ENCODE assay signal across 8 mouse cellular contexts in the genomic region with DNA sequence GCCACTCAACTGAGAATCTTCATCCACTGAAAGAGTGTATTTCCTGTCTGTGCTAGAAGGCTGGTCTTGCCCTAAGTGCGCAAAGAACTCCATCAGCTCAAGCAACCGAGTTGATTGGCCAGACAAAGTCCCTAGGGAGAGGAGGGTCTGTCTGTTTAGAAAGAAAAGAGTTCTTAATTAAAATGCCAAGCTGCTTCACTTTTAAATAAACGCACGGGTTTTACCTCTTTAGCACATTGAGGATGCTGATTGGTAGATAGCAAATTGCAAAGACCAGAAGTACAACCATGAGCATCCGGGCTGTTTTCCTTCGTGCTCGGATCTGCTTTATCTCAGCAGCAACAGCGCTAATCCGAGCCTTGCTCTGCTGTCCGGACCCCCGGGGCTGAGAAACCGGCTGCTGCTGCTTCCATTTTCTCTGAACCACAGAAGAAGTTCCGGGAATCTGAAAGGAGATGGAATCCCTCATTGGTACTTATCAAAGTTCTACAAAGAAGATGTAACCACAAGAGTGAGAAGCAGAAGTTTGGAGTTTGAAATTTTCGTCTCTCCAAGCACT. TPM values are rescaled to one million over a fixed set of nuclear protein-coding genes. Genes with fewer than 3 reads are reported as not detected.
DNase-seq lines count a peak whose midpoint lies in the region; ATAC-seq and TF ChIP-seq lines count a peak whose summit lies in the region.

No protein-coding gene starts in this region.

- no peaks in the 10 kb centered on the region for H3K27me3 ChIP-seq in kidney, embryonic 14.5 days (ENCODE audit: control insufficient read depth, insufficient read depth, low read length)
- no peaks in the 10 kb centered on the region for H3K27me3 ChIP-seq in forebrain, embryonic 10.5 days (ENCODE audit: poor library complexity, severe bottlenecking)
- H3K27me3 ChIP-seq in hindbrain, embryonic 10.5 days (ENCODE audit: insufficient read depth, poor library complexity, severe bottlenecking) = no peaks in the 10 kb centered on the region
- no peaks in the 10 kb centered on the region for H3K27me3 ChIP-seq in liver, embryonic 14.5 days (ENCODE audit: control insufficient read depth, insufficient read depth, low read length)
- no peaks in the 10 kb centered on the region for H3K27me3 ChIP-seq in neural tube, embryonic 13.5 days

- H3K4me1 ChIP-seq in kidney, embryonic 14.5 days (ENCODE audit: control insufficient read depth, insufficient read depth, low read length) = no peaks in the 10 kb centered on the region
- peaks cover 19% of the 10 kb centered on the region for H3K4me1 ChIP-seq in forebrain, embryonic 10.5 days
- peaks cover 7% of the 10 kb centered on the region for H3K4me1 ChIP-seq in hindbrain, embryonic 10.5 days (replicated peaks)
- H3K4me1 ChIP-seq in liver, embryonic 14.5 days (replicated peaks; ENCODE audit: control insufficient read depth in 2 of 2, insufficient read depth in 2 of 2, low read length in 1 of 2) = peaks cover 11 to 22% of the 10 kb centered on the region in 2 experiments
- H3K4me1 ChIP-seq in neural tube, embryonic 13.5 days (replicated peaks) = peaks cover 7% of the 10 kb centered on the region

- H3K36me3 ChIP-seq in kidney, embryonic 14.5 days (ENCODE audit: control insufficient read depth, insufficient read depth, low read length) = no peaks in the 10 kb centered on the region
- H3K36me3 ChIP-seq in forebrain, embryonic 10.5 days (replicated peaks) = no peaks in the 10 kb centered on the region
- H3K36me3 ChIP-seq in hindbrain, embryonic 10.5 days = no peaks in the 10 kb centered on the region
- no peaks in the 10 kb centered on the region for H3K36me3 ChIP-seq in liver, embryonic 14.5 days (replicated peaks; ENCODE audit: control insufficient read depth, insufficient read depth, low read depth)
- H3K36me3 ChIP-seq in neural tube, embryonic 13.5 days = no peaks in the 10 kb centered on the region

- no peaks in the 10 kb centered on the region for H3K9me3 ChIP-seq in kidney, embryonic 14.5 days (ENCODE audit: control insufficient read depth, low read length)
- H3K9me3 ChIP-seq in forebrain, embryonic 10.5 days = no peaks in the 10 kb centered on the region
- no peaks in the 10 kb centered on the region for H3K9me3 ChIP-seq in hindbrain, embryonic 10.5 days
- no peaks in the 10 kb centered on the region for H3K9me3 ChIP-seq in liver, embryonic 14.5 days (ENCODE audit: control insufficient read depth, low read length)
- no peaks in the 10 kb centered on the region for H3K9me3 ChIP-seq in neural tube, embryonic 13.5 days

- peak overlapping the region; percentile 35 for H3K4me3 ChIP-seq in kidney, embryonic 14.5 days (ENCODE audit: low read length)
- H3K4me3 ChIP-seq in forebrain, embryonic 10.5 days = peak overlapping the region; percentile 52
- H3K4me3 ChIP-seq in hindbrain, embryonic 10.5 days = peak overlapping the region; percentile 52
- H3K4me3 ChIP-seq in liver, embryonic 14.5 days (ENCODE audit: insufficient read depth in 1 of 2, low read depth in 2 of 2, low read length in 2 of 2) = peak overlapping the region; percentile 48 to 54
- H3K4me3 ChIP-seq in neural tube, embryonic 13.5 days = peak overlapping the region; percentile 37

- peak overlapping the region; percentile 74 for H3K4me2 ChIP-seq in kidney, embryonic 14.5 days (replicated peaks; ENCODE audit: low read depth, low read length)
- H3K4me2 ChIP-seq in liver, embryonic 14.5 days (ENCODE audit: low read depth) = peak overlapping the region; percentile 88
- peak overlapping the region; percentile 70 for H3K4me2 ChIP-seq in neural tube, embryonic 13.5 days

- peak overlapping the region; percentile 51; the same call in 1 of the 2 replicates for H3K9ac ChIP-seq in kidney, embryonic 14.5 days (ENCODE audit: low read depth, low read length)
- H3K9ac ChIP-seq in liver, embryonic 14.5 days (replicated peaks) = peak overlapping the region; percentile 54
- H3K9ac ChIP-seq in neural tube, embryonic 13.5 days = peak overlapping the region; percentile 64

- WGBS in kidney, embryonic 14.5 days = 8% methylated on average over 14 of the region's 14 CpGs
- WGBS in forebrain, embryonic 10.5 days = 2% methylated on average over 14 of the region's 14 CpGs
- 2% methylated on average over 14 of the region's 14 CpGs for WGBS in hindbrain, embryonic 10.5 days
- WGBS in liver, embryonic 14.5 days (ENCODE audit: insufficient replicate concordance) = 1% methylated on average over 14 of the region's 14 CpGs
- 6% methylated on average over 14 of the region's 14 CpGs for WGBS in neural tube, embryonic 13.5 days

- peak; percentile 77; the same call in 1 of the 2 replicates for ATAC-seq in kidney, embryonic 14.5 days (ENCODE audit: low FRiP score, low TSS enrichment)
- peak; percentile 67 for ATAC-seq in liver, embryonic 14.5 days (ENCODE audit: insufficient read depth)
- ATAC-seq in neural tube, embryonic 13.5 days (ENCODE audit: low read depth) = peak; percentile 80; the same call in 1 of the 2 replicates

- TF ChIP-seq EP300 in liver, embryonic 14.5 days (IDR thresholded peaks at IDR 0.05; ENCODE audit: low read depth) = 0 out of 2 replicates have a peak, but pooled peaks have one; percentile 13

- peak overlapping the region; percentile 52; the same call in 1 of the 2 replicates for H3K27ac ChIP-seq in kidney, embryonic 14.5 days (ENCODE audit: low read depth, low read length)
- peak overlapping the region; percentile 80 for H3K27ac ChIP-seq in forebrain, embryonic 10.5 days
- peak overlapping the region; percentile 76 for H3K27ac ChIP-seq in hindbrain, embryonic 10.5 days
- peak overlapping the region; percentile 65 for H3K27ac ChIP-seq in liver, embryonic 14.5 days
- peak overlapping the region; percentile 49; the same call in 1 of the 2 replicates for H3K27ac ChIP-seq in neural tube, embryonic 13.5 days (replicated peaks)

- TF ChIP-seq CTCF in liver, embryonic 14.5 days (IDR thresholded peaks at IDR 0.05; ENCODE audit: low read depth) = no peak

- DNase-seq in kidney, adult 8-10 months = no peak
- DNase-seq in MN1 (ENCODE audit: low spot score) = peak; percentile 34
- DNase-seq in forebrain, embryonic 10.5 days (ENCODE audit: extremely low spot score, low spot score) = peak; percentile 61
- DNase-seq in hindbrain, embryonic 10.5 days (ENCODE audit: low spot score) = peak; percentile 67
- DNase-seq in liver, embryonic 14.5 days (ENCODE audit: low read depth in 3 of 3, low spot score in 3 of 3) = peak; percentile 40 to 82 (median 52)
- DNase-seq in left cerebral cortex, adult 11 months (ENCODE audit: low spot score) = no peak

RNA-seq across cellular contexts. Expression of a gene that starts 22.6 kb away (rescaled TPM):
- not detected in 2 replicates for polyA plus RNA-seq in kidney, embryonic 14.5 days (2014; fragmentation: Nextera tagmentation; extraction: Ambion mirVana)
- not detected in 2 replicates for polyA plus RNA-seq in forebrain, embryonic 10.5 days (2016; fragmentation: Nextera tagmentation; extraction: Ambion mirVana)
- polyA plus RNA-seq in hindbrain, embryonic 10.5 days (2016; fragmentation: Nextera tagmentation; extraction: Ambion mirVana) = not detected in 2 replicates
- not detected in 2 replicates for polyA plus RNA-seq in liver, embryonic 14.5 days (2012; rRNA removed)
- polyA plus RNA-seq in liver, embryonic 14.5 days (2014; fragmentation: Nextera tagmentation; extraction: Ambion mirVana) = not detected in 2 replicates
- not detected in 2 replicates for polyA plus RNA-seq in neural tube, embryonic 13.5 days (2015; fragmentation: Nextera tagmentation; extraction: Ambion mirVana)

Comparison
In these comparisons a context has a peak if more than half of its experiments do, and no peak if none do; other contexts are left out.
1. DNase-seq: peak in MN1 (single experiment), forebrain, embryonic 10.5 days (single experiment), hindbrain, embryonic 10.5 days (single experiment) and liver, embryonic 14.5 days (3 of 3); none in kidney, adult 8-10 months (0 of 2) and left cerebral cortex, adult 11 months (single experiment).
2. Peak in every context shown above with its lines, with median percentiles within 50 percentile points of each other: ATAC-seq, H3K27ac ChIP-seq, H3K4me2 ChIP-seq, H3K4me3 ChIP-seq and H3K9ac ChIP-seq.